Mouse (Mus musculus) stomach, postnatal 0 days (tissue): ENCODE data around the gene Fxyd2.

Source experiments
- CTCF ChIP-seq: IDR thresholded peaks from 2 replicates; pipeline ENCODE4 v1.5.1; 2016; ENCODE audit warnings: antibody characterized with exemption, low read depth, mild to moderate bottlenecking, moderate library complexity
- EP300 ChIP-seq: optimal IDR thresholded peaks from 2 replicates; pipeline ENCODE3; 2016; ENCODE audit warnings: antibody characterized with exemption

- TF ChIP-seq CTCF (peak; percentile 67), EP300 (no peak)
These were observed 14.1 kb downstream of the Fxyd2 start for GRCm38 (mm10) chr9:45413478-45414140.
